Mouse (Mus musculus): ENCODE data around the gene Sidt1. TPM values are rescaled to one million over a fixed set of nuclear protein-coding genes. Genes with fewer than 3 reads are reported as not detected.

Sidt1 gene
- total and polyA plus RNA-seq, 3 experiments, result not detected

DNA sequence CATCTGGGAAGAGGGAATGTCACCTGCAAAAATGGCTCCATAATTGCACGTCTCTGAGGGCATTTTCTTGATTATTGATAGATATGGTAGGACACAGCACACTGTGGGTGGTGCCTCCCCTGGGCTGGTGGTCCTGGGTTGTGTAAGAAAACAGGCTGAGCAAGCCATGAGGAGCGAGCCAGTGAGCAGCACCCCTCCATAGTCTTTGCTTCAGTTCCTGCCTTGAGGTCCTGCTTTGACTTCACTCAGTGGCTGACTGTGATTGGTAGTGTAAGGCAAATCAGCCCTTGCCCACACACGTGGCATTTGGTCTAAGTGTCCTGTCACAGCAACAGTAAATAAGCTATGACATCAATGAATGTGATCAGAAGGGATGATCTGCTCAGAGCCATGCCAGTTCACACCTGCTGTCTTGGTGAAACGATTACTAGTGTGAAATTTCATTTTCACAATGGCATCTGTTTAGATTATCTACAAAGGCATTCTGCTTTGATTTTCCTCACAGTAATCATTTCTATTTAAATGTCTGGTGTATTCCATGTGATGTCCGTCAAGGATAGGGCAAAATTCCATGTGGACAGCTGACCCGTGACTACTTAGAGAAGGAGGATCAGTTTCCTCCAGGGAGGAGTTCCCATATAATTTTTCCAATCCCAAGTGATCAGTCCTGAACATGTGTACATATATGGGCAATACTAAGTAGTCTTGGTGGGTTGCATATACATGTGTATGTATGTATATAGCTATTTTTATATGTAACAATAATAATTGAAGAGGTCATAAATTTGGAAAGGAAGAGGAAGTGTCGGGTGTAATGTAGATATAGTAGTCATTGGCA lies 79.0 kb downstream of the Sidt1 start:
- Histone ChIP-seq H3K79me2 (ENCODE audit: control insufficient read depth, insufficient read depth, low read length, poor library complexity) (no peaks in the 10 kb centered on the region), H3K9me3 (replicated peaks; ENCODE audit: insufficient read depth, low read length) (no peaks in the 10 kb centered on the region), H3K4me3 (ENCODE audit: control insufficient read depth in 1 of 2, insufficient read depth in 1 of 2, low read depth in 2 of 2, low read length in 2 of 2) (no peak overlapping the region), H3K4me1 (ENCODE audit: control insufficient read depth in 1 of 2, insufficient read depth in 2 of 2, low read length in 2 of 2) (no peaks in the 10 kb centered on the region), H3K36me3 (ENCODE audit: control insufficient read depth in 1 of 2, insufficient read depth in 2 of 2, low read length in 2 of 2) (no peaks in the 10 kb centered on the region), H3K9ac (ENCODE audit: control insufficient read depth, low read depth, low read length, poor library complexity, severe bottlenecking) (no peak overlapping the region), H3K27ac (ENCODE audit: control insufficient read depth, low read depth, low read length) (no peak overlapping the region), H3K27me3 (ENCODE audit: control insufficient read depth in 1 of 2, insufficient read depth in 2 of 2, low read length in 2 of 2) (peaks cover 7 to 9% of the 10 kb centered on the region in 2 experiments)
- TF ChIP-seq CTCF (IDR thresholded peaks at IDR 0.05 in 2 of 3, conservative IDR thresholded peaks at IDR 0.05 in 1 of 3; ENCODE audit: control insufficient read depth in 1 of 3, insufficient read depth in 1 of 3, low read depth in 2 of 3, low read length in 3 of 3, poor library complexity in 1 of 3, severe bottlenecking in 1 of 3) (no peak), POLR2AphosphoS2 (IDR thresholded peaks at IDR 0.05; ENCODE audit: low read length) (no peak), POLR2A (IDR thresholded peaks at IDR 0.05; ENCODE audit: control insufficient read depth in 1 of 2, insufficient read depth in 1 of 2, low read depth in 1 of 2, low read length in 2 of 2, poor library complexity in 1 of 2) (no peak), GABPA (IDR thresholded peaks at IDR 0.05; ENCODE audit: low read depth, low read length) (no peak), EP300 (IDR thresholded peaks at IDR 0.05; ENCODE audit: low read depth in 1 of 2, low read length in 2 of 2) (no peak), CHD1 (IDR thresholded peaks at IDR 0.05; ENCODE audit: low read depth, low read length) (no peak), SMC3 (IDR thresholded peaks at IDR 0.05; ENCODE audit: low read depth, low read length) (no peak), KAT2A (conservative IDR thresholded peaks at IDR 0.05; ENCODE audit: low read depth, low read length) (no peak), ZNF384 (IDR thresholded peaks at IDR 0.05; ENCODE audit: low read depth, low read length) (no peak), HCFC1 (IDR thresholded peaks at IDR 0.05; ENCODE audit: low read depth, low read length) (no peak), USF2 (IDR thresholded peaks at IDR 0.05; ENCODE audit: borderline replicate concordance in 1 of 2, insufficient read depth in 1 of 2, low read depth in 1 of 2, low read length in 2 of 2) (no peak), GATA1 (IDR thresholded peaks at IDR 0.05; ENCODE audit: low read depth, low read length) (no peak), RAD21 (IDR thresholded peaks at IDR 0.05; ENCODE audit: low read depth, low read length) (no peak), TBP (IDR thresholded peaks at IDR 0.05; ENCODE audit: low read depth, low read length) (no peak), MAZ (IDR thresholded peaks at IDR 0.05; ENCODE audit: low read depth, low read length) (no peak), TCF12 (IDR thresholded peaks at IDR 0.05; ENCODE audit: low read depth, low read length) (no peak), NRF1 (IDR thresholded peaks at IDR 0.05; ENCODE audit: insufficient read depth, low read depth, low read length, poor library complexity, severe bottlenecking) (no peak), MYC (IDR thresholded peaks at IDR 0.05; ENCODE audit: low read depth, low read length) (no peak), ETS1 (IDR thresholded peaks at IDR 0.05; ENCODE audit: low read depth, low read length) (no peak), ZKSCAN1 (IDR thresholded peaks at IDR 0.05; ENCODE audit: low read depth, low read length) (no peak)
- DNase-seq (ENCODE audit: low read depth, low spot score), result no peak
